Mouse (Mus musculus) spleen, postnatal 36 days (tissue): Measurements from ENCODE around the gene Etfrf1.

Experiments
- DNase-seq, 2 experiments: peaks; one replicate each; pipeline ENCODE4 v3.0.0; 2022; ENCODE audit warnings: low spot score in 2 of 2, mixed read lengths in 1 of 2

Gene Etfrf1

GRCm38 (mm10) chr6:145226296-145226695, 15.4 kb downstream of the Etfrf1 start:
- no peak for DNase-seq

GRCm38 (mm10) chr6:145234391-145234790, 23.5 kb downstream of the Etfrf1 start:
- DNase-seq = no peak

- DNase-seq = no peak
These were observed 24.4 kb downstream of the Etfrf1 start for GRCm38 (mm10) chr6:145235367-145235766.

GRCm38 (mm10) chr6:145237148-145237547, 26.2 kb downstream of the Etfrf1 start:
- DNase-seq = no peak

- no peak for DNase-seq
These were observed 29.4 kb downstream of the Etfrf1 start for GRCm38 (mm10) chr6:145240285-145240684.

- DNase-seq = no peak
These were observed 31.6 kb downstream of the Etfrf1 start for GRCm38 (mm10) chr6:145242521-145242920.

GRCm38 (mm10) chr6:145246841-145247240, 35.9 kb downstream of the Etfrf1 start:
- no peak for DNase-seq

GRCm38 (mm10) chr6:145247886-145248285, 37.0 kb downstream of the Etfrf1 start:
- DNase-seq = no peak

GRCm38 (mm10) chr6:145249291-145250184, 38.6 kb downstream of the Etfrf1 start:
- peak; percentile 68 for DNase-seq

GRCm38 (mm10) chr6:145250185-145250791, 39.4 kb downstream of the Etfrf1 start, which contains the start of gene Kras:
Gene Kras, minus strand, starts transcription at chr6:145250239.
- peak; percentile 85 to 88 for DNase-seq

- peak in 1 of 2 experiments; percentile 4 for DNase-seq
These were observed 39.9 kb downstream of the Etfrf1 start for GRCm38 (mm10) chr6:145250820-145251219.

GRCm38 (mm10) chr6:145255952-145256700, 45.2 kb downstream of the Etfrf1 start:
- no peak for DNase-seq

GRCm38 (mm10) chr6:145256701-145257073, 45.8 kb downstream of the Etfrf1 start:
- no peak for DNase-seq

GRCm38 (mm10) chr6:145262314-145262713, 51.4 kb downstream of the Etfrf1 start:
- no peak for DNase-seq
